Mouse (Mus musculus) myocyte (in vitro differentiated cells): Measurements from ENCODE around the gene Ublcp1.

ENCODE experiments used
- E2F4 ChIP-seq: IDR thresholded peaks from one replicate; pipeline ENCODE4 v1.6.1; 2011; ENCODE audit warnings: mild to moderate bottlenecking, control low read depth, moderate library complexity; ENCODE audit not compliant: insufficient read depth
- MAX ChIP-seq: IDR thresholded peaks from one replicate; pipeline ENCODE4 v1.6.1; 2011; ENCODE audit warnings: low read depth, mild to moderate bottlenecking, control low read depth
- MYOG ChIP-seq, 3 experiments: IDR thresholded peaks; one replicate each; pipeline ENCODE4 v1.6.1; 2011; ENCODE audit warnings: control low read depth in 2 of 3, low read depth in 2 of 3, mild to moderate bottlenecking in 2 of 3; ENCODE audit not compliant: insufficient read length in 2 of 3, control insufficient read depth in 1 of 3, insufficient read depth in 1 of 3
- POLR2A ChIP-seq: IDR thresholded peaks from one replicate; pipeline ENCODE4 v1.6.1; 2011; ENCODE audit warnings: low read depth, mild to moderate bottlenecking, control low read depth, moderate library complexity; ENCODE audit not compliant: insufficient read length
- POLR2AphosphoS2 ChIP-seq: IDR thresholded peaks from one replicate; pipeline ENCODE4 v1.6.1; 2011; ENCODE audit warnings: low read depth, control low read depth; ENCODE audit not compliant: insufficient read length
- USF1 ChIP-seq: IDR thresholded peaks from one replicate; pipeline ENCODE4 v1.6.1; 2011; ENCODE audit warnings: low read depth, mild to moderate bottlenecking, control low read depth, moderate library complexity

DNA sequence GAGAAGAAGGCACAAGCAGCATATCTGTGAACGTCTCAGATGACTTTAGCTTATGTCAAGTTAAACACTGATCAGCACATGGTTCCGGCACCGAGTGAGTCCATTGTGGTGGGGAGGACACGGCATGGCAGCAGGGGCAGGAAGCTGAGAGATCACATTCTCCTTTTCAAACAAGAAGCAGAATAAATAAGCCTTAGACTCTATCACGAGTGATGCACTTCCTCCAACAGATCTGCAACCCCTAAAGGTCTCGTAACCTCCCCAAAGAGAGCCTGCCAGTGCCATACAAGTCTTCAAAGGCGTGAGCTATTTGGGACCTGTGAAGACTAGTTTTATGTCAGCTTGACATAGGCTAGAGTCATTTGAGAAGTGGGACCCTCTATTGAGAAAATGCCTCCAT lies 30.7 kb upstream of the Ublcp1 start:
- TF ChIP-seq POLR2A, result no peak
- TF ChIP-seq USF1, result no peak
- no peak for TF ChIP-seq MYOG (IDR thresholded peaks at IDR 0.05; ENCODE audit: control insufficient read depth in 1 of 3, insufficient read depth in 1 of 3, insufficient read length in 2 of 3, low read depth in 2 of 3)
- no peak for TF ChIP-seq POLR2AphosphoS2
- no peak for TF ChIP-seq MAX
- no peak for TF ChIP-seq E2F4
